Mouse (Mus musculus) common myeloid progenitor, adult 5-6 weeks (primary cell): Measurements from ENCODE around the gene Noxo1. TPM values are rescaled to one million over a fixed set of nuclear protein-coding genes. Genes with fewer than 3 reads are reported as not detected.
"Not testable (repeated sequence)": the region's sequence is repeated elsewhere in the genome, so short reads cannot be mapped to it uniquely, and the experiment has no call there.

ENCODE experiments used
- ATAC-seq: replicated peaks from 2 replicates; pipeline ENCODE4 v1.8.0; 2016; ENCODE audit warnings: low read depth, mild to moderate bottlenecking, moderate TSS enrichment, inconsistent platforms; ENCODE audit not compliant: poor library complexity, severe bottlenecking
- total RNA-seq: library from RNA; stranded (forward); fragments of 200-1000, 187-1606 nt; gene quantifications from 2 replicates; pipeline ENCODE4 v1.2.3, GENCODE M21; 2017

The Noxo1 gene
- total RNA-seq: 0.69 and 18.3 TPM in 2 replicates

DNA sequence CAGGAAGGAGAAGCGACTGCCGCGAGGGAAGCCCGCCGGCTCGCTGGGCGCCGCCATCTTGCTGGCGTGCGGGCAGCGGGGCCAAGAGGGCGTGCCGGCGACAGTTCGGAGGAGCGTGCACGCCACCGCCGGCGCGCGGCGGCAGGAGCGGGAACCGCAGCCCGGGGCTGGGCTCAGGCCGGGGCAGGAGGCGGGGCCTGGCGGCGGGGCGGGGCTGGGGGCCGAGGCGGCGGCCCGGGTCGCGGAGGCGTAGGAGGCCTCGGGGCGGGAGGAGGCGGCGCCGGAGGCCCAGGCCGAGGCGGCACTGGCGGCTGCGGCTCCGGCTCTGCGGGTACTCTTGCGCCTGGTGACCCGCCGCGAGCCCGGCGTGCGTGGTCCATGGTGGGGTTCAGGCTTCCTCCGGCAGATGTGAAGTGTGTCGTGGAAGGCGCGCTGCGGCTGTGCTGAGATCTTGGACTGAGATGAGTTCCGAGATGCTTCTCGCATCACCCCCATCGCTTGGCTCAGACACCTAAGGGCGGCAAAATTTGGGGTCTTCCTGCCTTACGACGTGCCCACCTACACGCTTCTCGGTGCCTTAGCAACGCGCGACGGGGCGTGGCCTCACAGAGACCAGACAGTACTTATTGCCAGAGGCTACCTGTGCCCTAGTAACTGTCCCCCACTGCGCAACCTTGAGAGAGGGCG is at the start of gene Noxo1, which contains the start of gene Gfer:
TSS of gene Noxo1 (plus strand) at position 224 of the 687 bp plus-strand sequence.
TSS of gene Gfer (minus strand) at position 146 of the 687 bp plus-strand sequence.
- ATAC-seq: peak; percentile 71

GRCm38 (mm10) chr17:24646381-24646780 is 49.7 kb upstream of the Noxo1 start:
- ATAC-seq: no peak

- ATAC-seq: no peak
These were observed 48.5 kb upstream of the Noxo1 start for GRCm38 (mm10) chr17:24647493-24647892.

GRCm38 (mm10) chr17:24648731-24649377 is 47.2 kb upstream of the Noxo1 start:
- no peak for ATAC-seq

- peak; percentile 16; the same call in 1 of the 2 replicates for ATAC-seq
These were observed 46.4 kb upstream of the Noxo1 start for GRCm38 (mm10) chr17:24649581-24650069.

DNA sequence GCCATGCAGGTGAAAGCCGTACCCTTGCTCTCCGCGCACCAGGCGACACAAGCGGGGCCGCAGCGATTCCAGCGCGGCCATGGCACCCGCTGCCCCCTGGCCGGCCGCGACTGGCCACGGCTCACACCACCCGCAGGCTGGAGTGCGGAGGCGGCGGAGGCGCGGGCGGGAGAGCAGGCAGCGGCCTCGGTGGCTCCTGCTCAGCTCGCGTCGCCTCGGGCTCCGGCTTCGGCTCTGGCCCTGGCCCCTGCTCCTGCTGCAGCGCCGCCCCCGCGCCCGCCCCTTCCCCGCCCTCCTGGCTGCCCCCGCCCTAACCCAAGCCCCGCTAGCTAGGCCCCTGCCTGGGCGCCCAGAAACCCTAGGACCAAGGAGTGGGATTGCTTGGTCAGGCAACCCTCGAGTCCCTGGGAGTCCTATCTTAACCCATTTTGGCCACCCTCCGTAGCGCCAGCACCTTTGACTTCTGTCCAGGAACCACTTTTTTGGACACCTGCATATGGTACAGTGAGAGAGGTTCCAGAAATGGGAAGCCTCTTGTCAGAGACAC is 45.9 kb upstream of the Noxo1 start, which contains the start of gene Slc9a3r2:
TSS of gene Slc9a3r2 (minus strand) at position 258 of the 547 bp plus-strand sequence.
- no peak for ATAC-seq

DNA sequence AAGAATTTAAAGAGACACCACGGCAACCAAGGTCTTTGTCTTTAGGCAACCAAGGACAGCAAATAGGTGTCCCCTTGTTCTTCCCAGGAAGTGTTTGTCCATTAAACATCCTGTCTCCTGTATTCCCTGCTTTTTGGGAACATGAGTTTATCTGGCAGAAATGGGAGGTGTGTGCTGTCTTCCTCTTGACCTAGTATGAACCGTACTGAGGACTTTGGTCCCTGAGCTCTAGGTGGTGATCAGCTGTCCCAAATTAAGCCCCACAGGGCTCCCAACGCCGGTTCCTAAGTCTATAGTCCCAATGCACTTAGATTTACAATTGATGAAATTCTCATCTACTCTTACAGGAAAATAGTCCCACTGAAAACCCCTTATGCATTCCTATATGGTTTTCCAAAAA is 45.3 kb upstream of the Noxo1 start:
- no peak for ATAC-seq

DNA sequence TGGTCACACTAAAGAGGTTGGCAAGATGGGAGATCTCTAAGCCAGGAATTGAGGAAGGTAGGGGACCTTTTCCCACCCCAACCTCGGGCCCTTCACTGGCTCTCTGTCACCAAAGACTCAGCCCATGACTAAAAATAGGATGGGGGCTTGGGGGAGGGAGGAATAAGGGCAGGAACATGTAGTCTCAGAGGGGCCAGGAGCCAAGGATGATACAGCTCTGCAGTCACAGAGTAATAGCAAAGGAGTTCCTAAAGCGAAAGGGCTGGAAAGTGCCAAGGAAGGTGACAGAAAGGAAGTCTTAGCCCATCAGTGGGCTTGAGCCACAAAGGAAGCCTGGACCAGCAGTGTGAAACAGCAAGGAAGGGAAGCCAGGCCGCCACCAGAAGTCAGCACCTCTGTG is 44.2 kb upstream of the Noxo1 start:
- ATAC-seq: no peak

GRCm38 (mm10) chr17:24653967-24654710 is 41.9 kb upstream of the Noxo1 start:
- peak; percentile 78 for ATAC-seq

DNA sequence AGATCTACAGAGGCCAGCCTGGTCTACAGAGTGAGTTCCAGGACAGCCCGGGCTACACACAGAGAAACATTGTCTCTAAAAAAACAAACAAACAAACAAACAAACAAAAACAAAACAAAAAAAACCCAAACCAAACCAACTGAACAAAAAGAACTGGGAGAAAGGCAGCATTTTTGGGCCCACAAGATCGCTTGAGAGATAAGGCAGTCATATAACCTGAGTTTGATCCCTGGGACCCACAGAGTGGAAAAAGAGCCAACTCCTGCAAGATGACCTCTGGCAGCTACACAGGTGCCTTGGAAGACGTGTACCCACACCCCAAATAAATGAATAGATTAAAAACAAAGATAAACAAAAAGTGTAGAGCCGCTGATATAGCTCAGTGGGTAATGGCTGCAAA is 41.1 kb upstream of the Noxo1 start:
- no peak for ATAC-seq

GRCm38 (mm10) chr17:24658017-24658758 is 37.8 kb upstream of the Noxo1 start, which contains the start of gene Npw:
TSS of gene Npw (minus strand) at chr17:24658457.
- peak; percentile 66 for ATAC-seq

GRCm38 (mm10) chr17:24667011-24667410 is 29.0 kb upstream of the Noxo1 start:
- ATAC-seq: not testable (repeated sequence)

DNA sequence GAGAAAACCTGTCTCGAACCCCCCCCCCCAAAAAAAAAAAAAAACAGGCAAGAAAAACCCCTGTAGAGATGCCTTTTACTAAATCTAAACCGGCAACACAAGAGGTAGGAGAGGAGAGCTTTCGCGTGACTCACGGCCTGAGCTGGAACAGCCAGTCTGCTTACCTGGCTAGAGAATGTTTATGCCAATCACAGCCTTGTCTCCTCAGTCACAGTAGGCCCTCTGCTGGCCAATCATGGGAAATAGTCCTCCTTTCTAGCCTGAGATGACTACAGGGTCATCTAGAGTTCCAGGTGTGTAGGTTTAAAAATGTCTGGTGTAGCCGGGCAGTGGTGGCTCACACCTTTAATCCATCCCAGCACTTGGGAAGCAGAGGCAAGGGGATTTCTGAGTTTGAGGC is 28.6 kb upstream of the Noxo1 start:
- peak; percentile 53 for ATAC-seq

DNA sequence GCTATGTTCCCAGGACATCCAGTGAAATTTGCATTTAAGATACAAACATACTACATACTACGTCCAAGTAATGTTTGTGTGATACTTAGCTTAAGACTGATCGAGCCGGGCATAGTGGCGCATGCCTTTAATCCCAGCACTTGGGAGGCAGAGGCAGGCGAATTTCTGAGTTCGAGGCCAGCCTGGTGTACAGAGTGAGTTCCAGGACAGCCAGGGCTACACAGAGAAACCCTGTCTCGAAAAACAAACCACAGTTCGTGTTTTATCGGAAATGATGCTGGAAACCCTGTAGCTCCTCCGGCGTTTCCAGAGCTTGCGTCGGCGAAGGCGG is 26.9 kb upstream of the Noxo1 start:
- ATAC-seq: not testable (repeated sequence)

GRCm38 (mm10) chr17:24669545-24670245 is 26.3 kb upstream of the Noxo1 start, which contains the start of gene Zfp598:
TSS of gene Zfp598 (plus strand) at chr17:24669687.
- peak; percentile 87 for ATAC-seq

GRCm38 (mm10) chr17:24670246-24670844 is 25.7 kb upstream of the Noxo1 start:
- no peak for ATAC-seq

- ATAC-seq: no peak
These were observed 24.7 kb upstream of the Noxo1 start for GRCm38 (mm10) chr17:24671346-24671745.

GRCm38 (mm10) chr17:24672141-24672540 is 23.9 kb upstream of the Noxo1 start:
- ATAC-seq: no peak

GRCm38 (mm10) chr17:24674277-24674676 is 21.8 kb upstream of the Noxo1 start:
- peak; percentile 31 for ATAC-seq
